Mouse (Mus musculus) forebrain, embryonic 13.5 days (tissue): ENCODE measurements around the gene Eif2b2. TPM values are rescaled to one million over a fixed set of nuclear protein-coding genes. Genes with fewer than 3 reads are reported as not detected.
A peak's percentile ranks its signal among the peaks of the same experiment; 100 is the strongest.

Experiments
- ATAC-seq: fragments of 200-750 bp; cut with Nextera tagmentation; 2 replicates; pipeline ENCODE4 v1.8.0; 2017
- H3K27ac ChIP-seq: fragments of 300-500 bp; sonication (generic); 2 replicates; pipeline ENCODE4 v1.5.1; 2015; ENCODE audit warnings: inconsistent platforms, mild to moderate bottlenecking, moderate library complexity
- H3K27me3 ChIP-seq: fragments of 300-500 bp; sonication (generic); 2 replicates; pipeline ENCODE4 v1.6.1; 2015; ENCODE audit warnings: mild to moderate bottlenecking, inconsistent platforms
- H3K36me3 ChIP-seq: fragments of 300-500 bp; sonication (generic); 2 replicates; pipeline ENCODE4 v1.6.1; 2015; ENCODE audit warnings: mild to moderate bottlenecking, inconsistent platforms; ENCODE audit not compliant: poor library complexity, severe bottlenecking
- H3K4me1 ChIP-seq: fragments of 300-500 bp; sonication (generic); 2 replicates; pipeline ENCODE4 v1.6.1; 2015; ENCODE audit warnings: inconsistent platforms
- H3K4me2 ChIP-seq: fragments of 300-500 bp; sonication (generic); 2 replicates; pipeline ENCODE4 v1.6.1; 2015; ENCODE audit warnings: inconsistent platforms, mild to moderate bottlenecking, moderate library complexity
- H3K4me3 ChIP-seq: fragments of 300-500 bp; sonication (generic); 2 replicates; pipeline ENCODE4 v1.5.1; 2015; ENCODE audit warnings: mild to moderate bottlenecking, inconsistent platforms
- H3K9ac ChIP-seq: fragments of 300-500 bp; sonication (generic); 2 replicates; pipeline ENCODE4 v1.6.1; 2015; ENCODE audit warnings: mild to moderate bottlenecking, inconsistent platforms
- H3K9me3 ChIP-seq: fragments of 300-500 bp; sonication (generic); replicated peaks from 2 replicates; pipeline ENCODE4 v1.6.1; 2016; ENCODE audit warnings: inconsistent platforms
- WGBS: fragments of 180-500 bp; shearing (Covaris S2); methylation state at CpG from one replicate; pipeline ENCODE4 v1.1.7; 2015; 5-methylcytosine and 5-hydroxymethylcytosine counted together
- polyA plus RNA-seq: library from polyadenylated mRNA; unstranded; fragments of >200 nt; fragmentation: Nextera tagmentation; extraction: Ambion mirVana; gene quantifications from 2 replicates; pipeline ENCODE4 v1.2.1, GENCODE M21; 2015

Gene Eif2b2
- 93.1 and 100 TPM in 2 replicates for polyA plus RNA-seq

DNA sequence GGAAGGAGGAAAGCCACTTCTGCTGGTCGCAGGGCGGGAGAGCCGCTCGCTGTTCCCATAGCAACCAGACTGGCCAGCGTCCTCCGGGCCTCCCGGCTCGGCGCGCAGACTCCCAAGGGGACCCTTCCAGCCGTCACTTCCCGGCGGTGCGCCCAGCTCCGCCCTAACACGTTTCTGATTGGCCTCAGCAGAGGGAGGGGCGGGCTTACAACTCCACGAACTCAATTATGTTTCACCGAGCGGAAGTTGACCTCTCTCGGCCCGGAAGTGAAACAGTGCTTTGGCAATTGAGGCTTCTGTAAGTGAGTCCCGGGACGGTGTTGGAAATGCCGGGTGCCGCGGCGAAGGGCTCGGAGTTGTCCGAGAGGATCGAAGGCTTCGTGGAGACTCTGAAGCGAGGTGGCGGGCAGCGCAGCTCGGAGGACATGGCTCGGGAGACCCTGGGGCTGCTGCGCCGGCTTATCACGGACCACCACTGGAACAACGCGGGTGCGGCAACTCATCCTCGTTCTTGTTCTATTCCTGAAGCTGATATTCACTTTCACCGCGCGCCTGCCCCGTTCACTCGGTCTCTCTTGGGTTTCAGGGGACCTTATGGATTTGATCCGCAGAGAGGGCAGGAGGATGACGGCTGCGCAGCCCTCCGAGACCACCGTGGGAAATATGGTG, at the start of gene Eif2b2:
TSS of gene Eif2b2 (plus strand) at position 246 of the 669 bp plus-strand sequence.
- Histone ChIP-seq H3K4me1 (peaks cover 23% of the 10 kb centered on the region), H3K4me3 (peak within 1 kb of the TSS; percentile 90), H3K36me3 (peaks cover 36% of the 10 kb centered on the region), H3K27me3 (no peaks in the 10 kb centered on the region), H3K27ac (peak within 1 kb of the TSS; percentile 69), H3K9me3 (no peaks in the 10 kb centered on the region), H3K9ac (peak within 1 kb of the TSS; percentile 73), H3K4me2 (peak within 1 kb of the TSS; percentile 92)
- under 1% methylated on average over 54 of the region's 54 CpGs for WGBS
- ATAC-seq, result peak; percentile 100

DNA sequence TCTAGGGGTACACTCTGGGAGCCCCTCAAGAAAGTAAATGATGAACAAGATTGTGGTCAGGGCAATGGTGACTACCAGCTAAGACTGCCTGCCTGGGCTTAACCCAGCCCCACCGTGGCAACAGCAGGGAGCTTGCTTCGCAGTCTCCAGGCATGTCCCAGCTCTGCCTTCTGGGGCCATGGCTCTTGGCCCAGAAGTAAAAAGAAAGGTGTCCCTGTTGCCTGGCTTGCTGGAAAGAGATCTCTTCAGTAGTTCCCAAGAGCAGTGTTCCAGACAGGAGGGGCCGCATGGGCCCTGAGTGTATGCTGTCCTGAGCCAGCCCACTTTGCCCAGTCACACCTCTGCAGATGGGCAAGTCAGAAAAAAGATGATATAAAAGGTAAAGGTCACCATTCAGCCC, 49.4 kb upstream of the Eif2b2 start:
- no peaks in the 10 kb centered on the region for H3K9me3 ChIP-seq
- WGBS, result 57% methylated on average over 3 of the region's 3 CpGs
- H3K27me3 ChIP-seq, result no peaks in the 10 kb centered on the region
- peaks cover 24% of the 10 kb centered on the region for H3K4me1 ChIP-seq
- 0 out of 2 replicates have a peak overlapping the region, but pooled peaks have one; percentile 50 for H3K9ac ChIP-seq
- H3K4me2 ChIP-seq, result peak overlapping the region; percentile 43; the same call in 1 of the 2 replicates
- ATAC-seq, result no peak
- H3K4me3 ChIP-seq, result no peak overlapping the region
- peaks cover 5% of the 10 kb centered on the region; the same call in 1 of the 2 replicates for H3K36me3 ChIP-seq
- H3K27ac ChIP-seq, result no peak overlapping the region

DNA sequence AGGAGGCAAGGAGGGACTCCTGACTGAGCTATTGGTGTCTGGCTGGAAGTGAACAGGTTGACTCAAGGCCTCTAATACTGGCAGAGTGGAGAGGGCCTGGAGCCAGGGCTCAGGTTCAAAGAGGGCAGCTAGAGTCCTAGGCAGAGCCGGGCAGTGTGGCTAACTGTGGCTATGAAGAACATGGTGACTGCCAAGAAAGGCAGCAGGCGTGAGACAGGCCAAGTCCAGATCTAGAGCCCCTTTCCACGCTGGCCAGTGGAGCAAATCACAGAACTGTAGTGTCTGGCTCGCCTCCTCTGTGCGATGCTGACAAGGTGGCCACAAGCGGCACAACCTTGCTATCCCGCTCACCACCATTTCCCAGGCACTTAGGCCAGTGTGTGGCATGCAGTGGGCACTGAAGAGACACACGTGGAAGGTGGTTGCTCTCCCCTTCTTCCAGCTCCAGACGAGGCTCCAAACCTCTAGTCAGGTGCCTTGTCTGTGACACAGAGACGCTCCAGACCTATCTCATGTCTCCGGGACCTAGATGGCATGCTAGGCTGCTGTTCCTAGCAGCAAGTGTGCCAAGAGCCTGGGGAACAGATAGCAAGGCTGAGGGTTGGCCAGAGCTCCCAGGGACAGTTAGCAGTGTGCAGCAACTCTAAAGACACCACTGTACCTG, 48.9 kb upstream of the Eif2b2 start:
- Histone ChIP-seq H3K4me2 (no peak overlapping the region), H3K27me3 (no peaks in the 10 kb centered on the region), H3K27ac (no peak overlapping the region), H3K4me1 (peaks cover 29% of the 10 kb centered on the region), H3K36me3 (peaks cover 5% of the 10 kb centered on the region; the same call in 1 of the 2 replicates), H3K9me3 (no peaks in the 10 kb centered on the region), H3K4me3 (no peak overlapping the region), H3K9ac (no peak overlapping the region)
- WGBS, result 82% methylated on average over 11 of the region's 11 CpGs
- ATAC-seq, result no peak

DNA sequence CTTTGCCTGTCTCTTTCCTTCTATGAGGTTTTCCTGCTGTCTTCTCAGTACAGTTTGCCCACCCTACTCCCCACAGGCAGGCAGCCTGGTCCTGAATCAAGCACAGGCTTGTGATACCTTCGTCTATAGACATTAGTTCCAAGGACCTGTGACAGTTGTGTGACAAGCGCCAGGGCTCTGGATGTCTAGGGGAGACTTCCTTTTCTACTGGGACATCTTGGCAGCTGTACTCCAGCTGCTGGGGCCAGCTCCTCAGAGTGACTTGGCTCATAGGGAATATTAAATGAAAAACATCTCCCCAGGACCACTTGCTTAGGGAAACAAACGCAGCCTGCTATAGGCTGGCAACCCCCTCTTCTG, 48.4 kb upstream of the Eif2b2 start:
- no peak for ATAC-seq
- Histone ChIP-seq H3K36me3 (peaks cover 5% of the 10 kb centered on the region; the same call in 1 of the 2 replicates), H3K27me3 (no peaks in the 10 kb centered on the region), H3K9me3 (no peaks in the 10 kb centered on the region), H3K9ac (no peak overlapping the region), H3K4me3 (no peak overlapping the region), H3K4me2 (no peak overlapping the region), H3K4me1 (peaks cover 34% of the 10 kb centered on the region), H3K27ac (no peak overlapping the region)
- 80% methylated on average over 3 of the region's 3 CpGs for WGBS

DNA sequence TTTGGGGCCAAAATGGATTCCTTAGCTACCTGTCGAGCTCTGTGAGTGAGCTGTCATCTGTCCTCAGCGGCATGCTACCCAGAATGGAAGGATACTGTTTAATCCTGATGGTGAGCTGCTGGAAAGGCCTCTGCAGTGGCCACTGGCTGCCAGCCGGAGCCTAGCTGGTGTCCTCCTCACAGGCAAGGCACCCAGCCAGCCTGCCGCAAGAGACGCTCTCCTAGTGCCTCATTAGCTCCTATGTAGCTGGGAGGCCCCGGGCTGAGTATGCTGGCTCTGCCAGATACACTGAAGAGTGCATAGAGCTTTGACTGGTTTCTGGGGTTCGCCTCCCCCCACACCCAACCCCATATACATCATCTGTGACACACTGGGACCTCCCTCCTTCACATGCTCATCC, 45.3 kb upstream of the Eif2b2 start:
- Histone ChIP-seq H3K4me3 (no peak overlapping the region), H3K4me2 (0 out of 2 replicates have a peak overlapping the region, but pooled peaks have one; percentile 64), H3K36me3 (no peaks in the 10 kb centered on the region), H3K9ac (no peak overlapping the region), H3K27me3 (peaks cover 9% of the 10 kb centered on the region; the same call in 1 of the 2 replicates), H3K27ac (no peak overlapping the region), H3K4me1 (peaks cover 53% of the 10 kb centered on the region), H3K9me3 (no peaks in the 10 kb centered on the region)
- no peak for ATAC-seq
- 58% methylated on average over 7 of the region's 7 CpGs for WGBS

DNA sequence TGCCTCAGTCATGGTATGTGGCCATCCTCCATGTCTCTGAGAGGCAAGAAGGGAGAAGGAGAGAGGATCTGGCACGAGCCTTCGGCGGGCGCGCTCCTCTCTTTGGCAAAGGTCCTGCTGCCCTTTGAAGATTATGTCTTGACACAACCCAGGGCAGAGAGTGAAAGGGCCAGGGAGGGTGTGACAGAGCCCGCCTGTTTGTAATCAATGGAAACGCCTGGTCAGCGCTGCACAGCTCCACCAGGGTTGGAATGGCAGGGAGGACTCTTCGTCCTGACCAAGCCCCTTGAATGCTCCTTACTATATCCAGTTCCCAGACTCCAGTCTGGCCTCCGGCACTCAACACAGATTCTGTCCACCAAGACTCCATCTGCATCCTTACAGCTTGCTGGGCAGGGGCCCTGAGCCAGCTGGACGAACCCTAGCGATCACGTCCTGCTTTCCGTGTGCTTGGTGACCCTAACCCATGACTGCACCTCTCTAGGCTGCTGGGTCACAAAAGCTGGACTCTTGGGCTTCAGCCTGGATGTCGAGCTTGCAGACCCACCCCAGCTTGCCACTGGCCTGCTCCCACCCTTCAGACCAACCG, 44.1 kb upstream of the Eif2b2 start:
- H3K4me1 ChIP-seq, result peaks cover 43% of the 10 kb centered on the region
- H3K36me3 ChIP-seq, result no peaks in the 10 kb centered on the region
- no peaks in the 10 kb centered on the region for H3K9me3 ChIP-seq
- peak overlapping the region; percentile 58 for H3K9ac ChIP-seq
- peaks cover 13% of the 10 kb centered on the region; the same call in 1 of the 2 replicates for H3K27me3 ChIP-seq
- ATAC-seq, result no peak
- peak overlapping the region; percentile 73 for H3K27ac ChIP-seq
- H3K4me3 ChIP-seq, result peak overlapping the region; percentile 33
- 42% methylated on average over 16 of the region's 16 CpGs for WGBS
- H3K4me2 ChIP-seq, result peak overlapping the region; percentile 64

DNA sequence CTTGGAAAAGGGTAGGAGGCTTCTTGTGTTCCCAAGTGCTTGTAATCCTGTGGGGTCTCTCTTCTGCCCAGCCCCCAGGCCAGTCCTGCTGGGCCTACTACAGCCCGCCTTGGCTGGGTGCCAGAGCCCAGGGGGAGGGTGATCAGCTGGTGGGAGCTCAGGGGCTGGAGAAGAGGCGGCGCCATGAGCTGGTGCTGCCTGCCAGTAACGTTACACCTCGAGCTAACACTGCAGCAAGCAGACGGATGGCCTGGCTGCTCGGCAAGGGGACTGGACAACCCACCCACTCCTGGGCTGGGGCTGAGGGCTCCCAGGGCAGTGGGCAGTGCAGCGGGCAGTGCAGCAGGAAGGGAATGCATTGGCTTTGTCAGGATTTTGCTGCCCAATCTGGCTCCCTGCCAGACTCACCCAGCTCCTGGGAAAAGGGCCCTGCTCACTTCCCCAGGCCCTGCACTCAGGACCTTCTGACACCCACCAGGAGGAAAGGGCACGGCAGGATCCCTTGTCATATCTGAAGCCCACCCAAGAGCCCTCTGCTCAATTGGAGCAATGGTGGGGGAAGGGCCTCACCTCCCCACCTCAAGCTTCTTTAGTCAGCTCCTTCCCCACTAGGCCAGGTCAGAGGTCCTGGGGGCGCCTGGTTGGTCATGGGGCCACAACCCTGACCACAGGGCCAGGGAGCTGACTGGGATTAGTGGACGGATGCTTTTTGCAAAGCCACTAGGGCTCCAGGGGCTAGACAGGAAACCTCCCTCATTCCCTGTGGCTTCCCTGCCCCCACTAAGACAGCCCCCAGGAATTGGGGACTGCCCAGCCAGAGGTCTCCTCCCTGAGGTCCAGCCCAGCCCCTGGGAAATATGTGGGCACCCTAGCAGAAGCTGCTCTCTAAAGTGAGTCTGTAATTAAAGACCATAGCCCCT, 43.1 kb upstream of the Eif2b2 start:
- 13% methylated on average over 11 of the region's 11 CpGs for WGBS
- Histone ChIP-seq H3K4me3 (peak overlapping the region; percentile 33), H3K27me3 (peaks cover 17% of the 10 kb centered on the region; the same call in 1 of the 2 replicates), H3K4me1 (peaks cover 48% of the 10 kb centered on the region), H3K27ac (peak overlapping the region; percentile 73), H3K36me3 (no peaks in the 10 kb centered on the region), H3K9ac (peak overlapping the region; percentile 58), H3K4me2 (peak overlapping the region; percentile 64), H3K9me3 (no peaks in the 10 kb centered on the region)
- peak; percentile 90 for ATAC-seq

DNA sequence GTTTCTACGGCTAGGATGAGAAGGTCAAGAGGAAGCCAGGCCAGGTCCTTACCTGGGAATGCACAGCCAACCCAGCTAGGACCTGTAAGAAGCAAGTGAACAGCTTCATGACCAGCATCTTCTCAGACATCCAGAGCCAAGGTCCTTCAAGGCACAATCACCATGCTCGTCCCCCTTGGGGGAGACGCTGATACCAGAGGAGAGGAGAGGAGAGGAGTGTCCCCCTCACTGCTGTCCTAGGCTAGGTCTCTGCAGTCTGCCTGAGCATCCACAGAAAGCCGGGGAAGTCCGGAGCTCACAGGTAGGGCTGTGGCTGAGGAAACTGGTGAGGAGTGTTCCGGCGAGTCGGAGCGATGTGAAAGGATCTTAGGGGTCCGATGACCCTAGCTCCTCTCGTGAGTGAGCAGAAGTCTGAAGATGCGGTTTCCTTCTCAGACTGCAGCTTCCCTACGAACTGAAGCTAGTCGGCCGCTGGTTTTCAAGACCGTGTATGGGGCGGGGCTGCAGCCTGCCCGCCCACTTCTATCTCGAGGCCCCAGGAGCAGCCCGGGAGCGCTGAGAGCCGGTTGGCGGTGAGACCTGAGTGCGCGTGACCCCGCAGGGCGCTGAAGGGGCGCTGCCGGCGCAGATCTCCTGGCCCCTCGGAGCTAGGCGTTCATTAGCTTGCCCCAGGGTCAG, 42.3 kb upstream of the Eif2b2 start:
- H3K27ac ChIP-seq, result no peak overlapping the region
- H3K4me2 ChIP-seq, result peak overlapping the region; percentile 64
- 2% methylated on average over 32 of the region's 32 CpGs for WGBS
- peak overlapping the region; percentile 33 for H3K4me3 ChIP-seq
- no peak for ATAC-seq
- H3K4me1 ChIP-seq, result peaks cover 56% of the 10 kb centered on the region
- no peaks in the 10 kb centered on the region for H3K36me3 ChIP-seq
- H3K27me3 ChIP-seq, result peaks cover 17% of the 10 kb centered on the region; the same call in 1 of the 2 replicates
- no peaks in the 10 kb centered on the region for H3K9me3 ChIP-seq
- peak overlapping the region; percentile 58 for H3K9ac ChIP-seq

DNA sequence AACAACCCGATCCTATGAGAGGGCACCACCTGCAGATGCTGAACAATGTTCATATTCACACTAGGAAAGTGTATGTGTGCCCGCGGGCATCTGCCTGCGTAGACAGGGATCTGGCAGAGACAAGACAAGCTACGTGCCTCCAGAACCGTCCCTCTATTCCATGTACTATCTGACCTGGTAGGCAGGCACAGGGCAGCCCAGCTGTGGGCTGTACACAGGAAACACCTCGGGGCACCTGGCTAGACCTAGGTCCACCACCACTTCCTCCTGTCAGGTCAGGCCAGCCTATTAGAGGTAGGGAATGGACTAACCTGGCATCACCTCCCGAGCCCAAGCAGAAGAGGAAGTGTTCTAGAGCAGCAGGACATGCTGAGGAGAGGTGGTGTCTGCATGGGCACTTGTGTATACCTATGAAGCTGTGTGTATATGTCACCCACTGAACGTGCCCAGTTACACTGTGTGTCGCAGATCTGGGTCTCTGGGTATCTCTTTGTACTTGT, 41.5 kb upstream of the Eif2b2 start, which contains the start of gene Pgf:
TSS of gene Pgf (minus strand) at position 51 of the 500 bp plus-strand sequence.
- H3K9me3 ChIP-seq, result no peaks in the 10 kb centered on the region
- H3K9ac ChIP-seq, result peak within 1 kb of the TSS; percentile 58
- no peak for ATAC-seq
- H3K27ac ChIP-seq, result no peak within 1 kb of the TSS
- WGBS, result 81% methylated on average over 10 of the region's 10 CpGs
- peak within 1 kb of the TSS; percentile 64 for H3K4me2 ChIP-seq
- H3K27me3 ChIP-seq, result peaks cover 21% of the 10 kb centered on the region; the same call in 1 of the 2 replicates
- H3K4me1 ChIP-seq, result peaks cover 64% of the 10 kb centered on the region
- H3K36me3 ChIP-seq, result no peaks in the 10 kb centered on the region
- peak within 1 kb of the TSS; percentile 33 for H3K4me3 ChIP-seq

DNA sequence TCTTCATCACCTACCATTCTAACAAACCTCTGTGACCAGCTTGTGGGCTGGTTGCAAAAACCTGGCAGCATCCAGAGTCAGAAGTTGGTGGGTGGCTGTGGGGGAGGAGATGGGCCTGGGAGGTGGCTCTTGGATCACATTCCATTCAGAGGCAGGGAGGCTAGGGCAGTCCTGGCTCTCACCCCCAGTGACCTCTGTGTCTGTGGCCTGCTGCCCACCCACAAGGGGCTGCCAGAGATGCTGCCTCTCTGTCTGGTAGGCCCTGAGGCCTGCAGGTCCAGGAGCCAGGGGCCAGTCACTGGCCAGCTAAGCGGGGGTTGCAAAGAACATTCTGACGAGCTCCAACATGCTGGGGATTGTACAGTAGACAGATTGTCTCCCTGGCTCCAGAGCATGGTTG, 41.0 kb upstream of the Eif2b2 start:
- 69% methylated on average over 2 of the region's 2 CpGs for WGBS
- Histone ChIP-seq H3K4me1 (peaks cover 65% of the 10 kb centered on the region), H3K9me3 (no peaks in the 10 kb centered on the region), H3K4me3 (no peak overlapping the region), H3K4me2 (no peak overlapping the region), H3K27me3 (peaks cover 21% of the 10 kb centered on the region; the same call in 1 of the 2 replicates), H3K36me3 (no peaks in the 10 kb centered on the region), H3K27ac (no peak overlapping the region), H3K9ac (no peak overlapping the region)
- no peak for ATAC-seq
